Mouse (Mus musculus) cerebellum, postnatal 14 days (tissue): ENCODE measurements around the gene Gm49388.
"Not testable (repeated sequence)": the region's sequence is repeated elsewhere in the genome, so short reads cannot be mapped to it uniquely, and the experiment has no call there.

Source experiments
- DNase-seq, 2 experiments: peaks; one replicate each; pipeline ENCODE4 v3.0.0; 2021; ENCODE audit warnings: mixed read lengths in 2 of 2

Gene Gm49388

DNA sequence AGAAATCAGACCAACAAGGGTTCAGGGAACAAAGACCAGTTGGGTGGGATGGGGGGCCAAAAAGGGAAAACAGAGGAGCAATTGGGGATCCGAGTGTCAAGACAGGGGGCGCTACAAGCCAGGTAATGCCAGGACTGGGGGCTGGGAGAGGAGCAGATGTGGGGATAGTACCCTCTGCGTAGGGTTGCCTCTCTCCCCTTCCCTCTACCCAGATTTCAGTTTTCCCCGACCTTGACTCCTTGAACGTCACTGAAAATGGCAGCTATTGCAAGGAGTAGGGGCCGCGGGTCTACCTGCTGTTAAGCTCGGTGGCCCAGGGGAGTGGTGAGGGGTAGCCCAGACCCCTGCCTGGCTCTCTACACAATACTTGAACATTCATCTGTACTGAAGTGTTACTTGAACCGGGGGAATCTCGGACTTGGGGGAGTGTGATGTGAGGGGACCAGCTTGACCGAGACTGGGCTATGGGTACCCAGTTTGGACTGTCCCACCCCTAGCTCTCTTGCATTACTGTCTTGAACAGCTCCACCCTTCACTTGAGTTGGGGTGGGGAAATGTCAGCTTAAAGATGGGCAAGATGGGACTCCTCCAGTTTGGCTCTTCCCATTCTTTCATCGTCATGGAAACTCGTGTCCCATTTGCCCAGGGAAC is 16.9 kb upstream of the Gm49388 start:
- peak in 1 of 2 experiments; percentile 60 for DNase-seq

DNA sequence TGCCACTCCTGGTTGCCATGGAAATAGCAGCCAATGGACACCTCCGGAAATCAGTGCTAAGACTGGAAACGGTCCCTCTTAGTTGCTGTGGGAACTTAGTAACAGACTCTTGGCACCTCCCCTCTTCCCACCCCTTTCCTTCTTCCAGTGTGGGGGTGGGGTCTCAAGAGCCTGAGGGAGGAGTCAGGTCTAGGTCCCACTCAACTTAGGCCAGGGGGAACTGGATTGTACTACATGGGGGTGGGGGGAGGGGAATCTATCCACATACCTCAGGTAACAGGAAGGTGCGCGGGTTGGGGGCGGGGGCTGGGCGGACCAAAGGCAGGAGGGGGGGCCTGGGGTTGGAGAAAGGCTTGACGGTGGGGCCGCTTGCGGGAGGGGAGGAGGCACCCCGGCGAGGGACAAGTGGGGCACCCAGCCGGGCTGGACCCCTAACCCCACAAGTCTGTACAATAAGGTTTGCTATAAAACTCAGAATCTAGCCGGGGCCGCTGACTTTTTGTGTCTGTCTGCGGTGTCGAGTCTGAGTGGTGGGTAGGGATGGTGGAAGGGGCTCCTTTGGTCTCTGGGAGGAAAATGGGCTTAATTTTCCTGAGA is 16.3 kb upstream of the Gm49388 start:
- peak; percentile 96 to 98 for DNase-seq

DNA sequence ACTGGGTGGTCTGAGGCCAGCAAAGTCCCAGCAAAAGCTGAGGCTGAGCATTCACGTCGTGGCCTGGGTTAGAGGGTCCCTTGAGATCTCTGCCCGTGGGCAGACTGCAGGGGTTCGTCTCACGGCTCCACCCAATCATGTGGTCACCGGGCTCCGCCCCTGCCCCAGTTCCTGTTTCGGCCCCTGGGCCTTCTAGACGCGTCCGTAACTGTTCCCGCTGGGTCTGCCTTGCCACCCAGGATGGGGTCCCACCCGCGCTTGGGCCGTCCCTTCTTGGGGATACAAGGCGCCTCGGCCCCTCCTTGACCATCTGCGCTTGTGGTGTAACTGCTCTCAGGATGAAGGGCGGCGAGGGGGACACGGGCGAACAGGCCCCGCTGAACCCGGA is 15.8 kb upstream of the Gm49388 start, which contains the start of gene Orai3:
Orai3 (plus strand) TSS at position 165 of the 388 bp plus-strand sequence.
- peak; percentile 80 to 83 for DNase-seq

DNA sequence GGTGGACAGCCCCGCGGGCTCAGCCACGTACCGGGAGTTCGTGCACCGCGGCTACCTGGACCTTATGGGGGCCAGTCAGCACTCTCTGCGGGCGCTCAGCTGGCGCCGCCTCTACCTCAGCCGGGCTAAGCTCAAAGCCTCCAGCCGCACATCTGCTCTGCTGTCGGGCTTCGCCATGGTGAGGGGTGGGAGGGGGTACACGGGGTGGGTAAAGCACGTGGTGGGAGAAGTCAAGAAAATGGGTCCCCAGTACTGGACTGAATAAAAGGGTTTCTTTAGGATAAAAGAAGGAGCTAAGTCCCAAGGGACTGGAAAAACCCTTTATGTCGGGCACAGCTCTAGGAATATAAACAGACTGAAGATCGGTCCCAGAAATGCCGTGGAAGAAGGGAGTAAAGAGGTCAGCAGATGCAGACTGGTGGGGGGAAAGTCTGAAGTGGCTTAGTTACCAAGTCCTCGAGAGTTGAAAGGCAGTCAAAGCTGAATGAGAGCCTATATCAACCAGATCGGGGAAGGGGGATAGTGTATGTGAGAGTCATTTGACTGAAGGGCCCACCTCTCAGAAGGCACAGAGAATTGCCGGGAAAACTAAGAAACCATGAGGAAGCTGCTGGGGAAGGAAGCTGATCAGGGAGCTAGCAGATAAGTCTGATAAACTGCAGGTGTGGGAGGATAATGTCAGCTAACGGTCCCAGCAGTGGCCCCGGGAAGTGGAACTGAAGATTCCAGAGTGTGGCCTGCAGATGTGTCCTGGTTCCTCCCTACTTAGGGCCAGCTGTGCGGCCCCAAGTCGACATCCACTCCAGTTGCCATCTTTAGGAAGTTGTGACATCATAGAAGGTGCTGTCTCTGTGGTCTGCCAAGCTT is 15.1 kb upstream of the Gm49388 start:
- DNase-seq: no peak

DNA sequence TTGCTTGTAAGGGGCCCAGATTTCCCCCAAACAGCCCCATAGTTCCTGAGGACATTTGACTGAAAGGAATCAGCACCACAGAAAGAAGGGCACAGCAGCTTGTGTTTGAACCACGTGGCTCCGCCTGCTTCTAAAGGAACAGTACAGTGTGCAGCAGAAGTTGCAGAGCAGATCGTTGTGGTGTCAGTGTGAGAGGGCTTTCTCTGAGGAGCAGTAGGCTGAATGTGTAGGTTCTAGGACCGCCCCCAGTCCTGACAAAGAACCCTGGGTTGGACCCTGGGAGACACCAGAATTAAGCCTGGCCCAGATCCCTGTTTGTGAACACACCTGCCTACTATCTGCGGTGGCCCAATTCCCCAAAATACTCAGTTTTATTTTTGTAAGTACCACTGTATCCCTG is 14.1 kb upstream of the Gm49388 start:
- DNase-seq: no peak

DNA sequence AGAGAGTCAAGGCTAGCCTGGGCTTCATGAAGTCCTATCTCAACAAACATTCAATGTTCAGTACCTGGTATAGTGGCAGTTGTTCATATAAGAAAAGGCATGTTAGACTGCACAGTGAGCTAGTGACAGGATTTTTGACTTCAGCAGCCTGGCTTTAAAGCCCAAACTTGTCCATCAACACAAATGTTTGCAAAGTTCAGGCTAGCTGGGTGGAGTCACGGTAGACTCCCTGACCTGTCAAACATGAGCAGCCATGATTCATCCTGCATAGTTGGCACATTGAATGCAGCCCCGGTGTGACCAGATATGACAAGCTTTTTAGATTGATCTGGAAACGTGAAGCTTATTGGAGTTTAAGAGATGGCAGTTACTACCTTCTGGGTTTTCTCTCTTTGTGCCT is 13.3 kb upstream of the Gm49388 start:
- no peak for DNase-seq

DNA sequence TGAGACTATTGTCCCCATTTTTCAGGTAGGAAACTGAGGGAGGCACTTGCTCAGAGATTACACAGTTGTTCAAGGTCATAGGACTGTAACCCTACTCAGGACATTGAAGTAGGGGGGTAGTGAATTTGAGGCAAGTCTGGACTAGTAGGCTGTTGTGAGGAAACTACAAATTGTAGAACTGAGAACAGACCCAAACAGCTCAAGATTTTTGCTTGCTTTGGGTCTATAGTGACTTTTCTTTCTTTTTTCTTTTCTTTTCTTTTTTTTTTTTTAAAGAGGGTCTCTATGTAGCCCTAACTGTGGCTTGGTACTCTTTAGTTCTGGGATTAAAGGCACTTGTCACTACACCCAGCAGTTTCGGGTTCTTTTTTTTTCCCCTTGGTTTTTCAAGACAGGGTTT is 12.9 kb upstream of the Gm49388 start:
- DNase-seq: no peak

DNA sequence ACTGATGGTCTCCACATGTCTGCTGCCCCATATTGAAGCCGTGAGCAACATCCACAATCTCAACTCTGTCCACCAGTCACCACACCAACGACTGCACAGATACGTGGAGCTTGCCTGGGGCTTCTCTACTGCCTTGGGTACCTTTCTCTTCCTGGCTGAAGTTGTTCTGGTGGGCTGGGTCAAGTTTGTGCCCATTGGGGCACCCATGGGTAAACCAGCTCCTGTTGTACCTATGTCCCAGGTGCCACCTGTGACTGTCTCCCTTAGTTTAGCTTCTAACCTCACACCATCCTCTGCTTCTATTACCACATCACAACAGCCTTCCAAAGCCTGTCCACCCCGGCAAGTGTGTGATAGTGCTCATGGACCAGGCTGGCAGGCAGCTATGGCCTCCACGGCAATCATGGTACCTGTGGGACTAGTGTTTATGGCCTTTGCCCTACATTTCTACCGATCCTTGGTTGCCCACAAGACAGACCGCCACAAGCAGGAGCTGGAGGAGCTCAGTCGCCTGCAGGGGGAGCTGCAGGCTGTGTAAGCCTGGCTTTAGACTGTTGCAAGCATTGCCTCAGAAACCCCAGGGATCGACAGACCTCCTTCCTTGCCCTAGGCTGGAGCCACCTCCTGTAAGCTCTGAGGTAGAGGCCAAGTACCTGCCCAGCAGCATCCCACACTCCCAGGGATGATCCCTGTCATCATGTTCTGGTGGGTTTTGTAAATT is 11.6 kb upstream of the Gm49388 start:
- peak; percentile 83 to 87 for DNase-seq

DNA sequence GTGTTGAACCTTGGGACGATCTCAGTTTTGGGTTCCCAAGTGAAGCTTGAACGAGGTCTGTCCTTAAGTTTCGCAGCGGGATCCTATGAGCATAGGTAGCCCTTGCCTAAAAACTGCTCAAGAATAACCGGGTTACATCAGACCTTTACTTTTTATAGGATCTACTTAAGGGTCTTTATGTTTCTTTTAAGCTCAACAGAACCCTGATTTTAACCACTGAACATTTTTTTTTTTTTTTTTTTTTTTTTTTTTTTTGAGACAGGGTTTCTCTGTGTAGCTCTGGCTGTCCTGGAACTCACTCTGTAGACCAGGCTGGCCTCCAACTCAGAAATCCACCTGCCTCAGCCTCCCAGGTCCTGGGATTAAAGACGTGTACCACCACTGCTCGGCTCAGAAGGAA is 9.6 kb upstream of the Gm49388 start:
- not testable (repeated sequence) for DNase-seq

DNA sequence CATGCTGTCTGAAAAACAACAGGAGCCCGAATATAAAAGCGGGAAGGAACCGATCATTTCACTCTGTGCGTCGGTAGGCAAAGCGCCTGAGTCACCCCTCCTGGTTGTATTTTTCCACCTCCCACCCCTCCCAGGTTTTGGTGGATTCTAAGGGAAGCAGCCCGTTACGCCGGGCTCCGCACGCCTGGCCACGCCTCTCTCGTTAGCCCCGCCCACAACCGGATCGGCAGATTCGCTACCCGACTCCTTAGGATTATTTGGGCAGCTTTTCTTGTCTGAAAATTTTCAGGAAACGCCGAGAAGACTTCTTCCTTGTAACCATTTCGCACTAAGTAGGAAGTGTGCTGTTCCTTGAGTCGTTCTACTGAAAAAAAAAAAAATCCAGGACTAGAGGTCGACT is 9.0 kb upstream of the Gm49388 start, which contains the start of gene Setd1a:
Setd1a (plus strand) TSS at position 245 of the 400 bp plus-strand sequence.
- peak; percentile 95 to 98 for DNase-seq

DNA sequence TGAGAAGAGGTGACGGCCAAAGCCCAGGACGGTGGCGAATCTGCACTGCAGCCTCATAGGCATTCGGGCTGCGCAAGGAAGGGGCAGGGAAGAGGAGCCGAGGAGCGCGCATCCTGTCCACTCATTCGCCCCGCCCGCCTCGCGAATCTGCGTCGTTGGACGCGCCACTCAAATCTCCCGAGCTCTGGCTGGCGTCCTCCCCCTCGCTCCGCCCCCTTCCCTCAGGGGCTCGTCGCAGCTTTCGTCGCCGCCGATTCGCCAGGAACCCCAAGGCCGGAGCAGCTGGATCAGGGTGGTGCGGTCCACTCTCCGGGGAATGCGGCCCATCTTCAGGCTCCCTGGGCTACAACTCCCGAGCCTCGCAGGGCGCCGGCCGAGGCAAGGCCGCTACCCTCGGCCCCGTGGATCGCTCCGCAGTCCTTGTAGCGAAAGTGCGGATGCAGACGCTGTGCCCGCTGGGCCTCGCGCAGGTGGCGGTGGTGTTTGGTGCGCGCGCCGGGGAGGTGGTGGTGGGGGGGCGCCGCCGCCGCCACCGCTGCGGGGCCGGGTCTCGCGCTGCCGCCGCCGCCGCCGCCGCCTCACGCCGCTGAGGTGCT is 8.4 kb upstream of the Gm49388 start:
- DNase-seq: peak; percentile 98 to 99

DNA sequence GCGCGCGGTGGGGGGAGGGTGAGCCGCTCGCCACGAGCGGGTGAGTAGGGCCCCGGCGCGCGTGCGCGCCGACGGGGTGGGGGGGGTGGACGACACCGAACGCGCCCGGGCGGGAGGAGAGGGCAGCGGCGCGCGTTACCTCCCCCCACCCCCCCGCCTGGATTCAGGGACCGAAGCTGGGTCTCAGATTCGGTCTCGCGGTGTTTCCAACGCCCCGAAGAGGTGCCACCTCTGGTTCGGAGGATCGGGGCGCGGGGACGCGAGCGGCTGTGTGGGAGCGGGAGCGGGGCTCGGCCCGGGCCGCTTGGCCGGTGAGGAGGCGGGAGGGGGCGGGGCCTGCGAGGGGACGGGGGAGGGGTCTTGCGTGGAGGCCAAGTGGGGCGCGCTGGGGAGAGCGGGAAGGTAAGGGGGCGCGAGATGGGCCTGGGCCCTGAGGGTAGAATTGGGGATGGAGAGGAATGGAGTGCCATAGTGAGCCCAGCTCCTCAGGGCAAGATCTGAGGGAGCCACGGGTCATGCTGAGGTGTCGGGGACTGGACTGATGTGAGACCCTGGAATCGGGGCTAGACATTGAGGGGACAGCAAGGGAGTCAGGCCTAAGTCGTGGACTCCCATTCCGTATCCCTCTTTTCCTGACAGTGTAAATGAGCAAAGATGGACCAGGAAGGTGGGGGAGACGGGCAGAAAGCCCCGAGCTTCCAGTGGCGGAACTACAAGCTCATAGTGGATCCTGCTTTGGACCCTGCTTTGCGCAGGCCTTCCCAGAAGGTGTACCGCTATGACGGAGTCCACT is 7.7 kb upstream of the Gm49388 start:
- DNase-seq: peak; percentile 78 to 81

DNA sequence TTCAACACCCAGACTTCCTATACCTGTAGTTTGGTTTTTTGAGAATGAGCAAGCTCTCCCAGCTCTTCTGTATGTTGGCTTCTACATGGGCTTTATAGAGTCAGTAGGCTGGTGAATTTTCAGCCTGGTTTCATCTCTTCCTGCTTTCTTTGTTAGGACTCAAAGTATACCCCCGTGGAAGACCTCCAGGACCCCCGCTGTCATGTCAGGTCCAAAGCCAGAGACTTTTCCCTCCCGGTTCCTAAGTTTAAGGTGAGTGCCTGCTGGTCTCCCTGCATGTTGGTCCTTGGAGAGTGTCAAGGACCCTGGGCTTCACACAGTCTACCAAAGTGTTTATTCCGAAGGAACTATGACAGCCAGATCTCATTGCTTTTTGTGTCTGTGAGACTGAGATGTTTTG is 7.1 kb upstream of the Gm49388 start:
- DNase-seq: peak; percentile 33 to 64

DNA sequence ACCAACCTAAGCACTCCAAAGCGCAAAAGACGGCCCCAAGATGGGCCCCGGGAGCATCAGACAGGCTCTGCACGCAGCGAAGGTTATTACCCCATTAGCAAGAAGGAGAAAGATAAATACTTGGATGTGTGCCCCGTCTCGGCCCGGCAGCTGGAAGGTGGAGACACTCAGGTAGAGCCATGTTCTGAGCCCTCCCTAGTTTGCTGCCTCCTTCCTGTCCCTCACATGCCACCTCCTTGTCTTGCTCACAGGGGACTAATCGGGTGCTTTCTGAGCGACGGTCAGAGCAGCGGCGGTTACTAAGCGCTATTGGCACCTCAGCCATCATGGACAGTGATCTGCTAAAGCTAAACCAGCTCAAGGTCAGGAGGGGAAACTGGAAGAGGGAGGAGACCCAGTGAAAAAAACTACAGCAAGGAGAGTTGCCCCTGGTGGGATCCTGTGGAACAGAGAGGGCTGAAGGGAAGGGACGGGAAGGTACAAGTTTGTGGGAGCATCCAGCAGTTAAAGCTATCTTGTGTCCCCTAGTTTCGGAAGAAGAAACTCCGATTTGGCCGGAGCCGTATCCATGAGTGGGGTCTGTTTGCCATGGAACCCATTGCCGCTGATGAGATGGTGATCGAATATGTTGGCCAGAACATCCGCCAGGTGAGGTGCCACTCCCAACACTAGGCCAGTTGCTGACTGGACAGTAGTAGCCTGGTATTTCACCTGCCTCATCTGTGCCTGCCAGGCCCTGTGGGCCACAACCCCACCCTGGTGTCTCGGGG is 11.9 kb downstream of the Gm49388 start:
- DNase-seq: peak in 1 of 2 experiments; percentile 42

DNA sequence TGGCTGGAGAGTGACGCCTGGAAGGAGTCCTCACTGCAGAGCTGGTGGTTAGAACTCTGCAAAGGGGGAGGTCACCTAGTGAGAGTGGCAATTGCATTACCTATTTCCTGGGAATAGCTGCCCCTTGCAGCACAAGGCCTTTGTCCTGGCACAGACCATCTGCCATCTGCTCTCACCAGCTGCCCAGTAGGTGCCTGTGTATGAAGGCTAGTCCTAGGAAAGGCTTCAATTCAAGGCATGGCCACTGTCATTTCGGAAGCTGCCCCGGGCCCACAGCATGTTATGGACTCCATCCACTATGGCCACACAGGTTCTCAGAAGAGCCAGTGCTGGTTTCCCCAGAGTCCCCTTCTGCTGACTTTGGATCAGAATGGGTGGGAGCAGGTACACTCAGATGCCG is 13.2 kb downstream of the Gm49388 start:
- DNase-seq: peak; percentile 89 to 95

DNA sequence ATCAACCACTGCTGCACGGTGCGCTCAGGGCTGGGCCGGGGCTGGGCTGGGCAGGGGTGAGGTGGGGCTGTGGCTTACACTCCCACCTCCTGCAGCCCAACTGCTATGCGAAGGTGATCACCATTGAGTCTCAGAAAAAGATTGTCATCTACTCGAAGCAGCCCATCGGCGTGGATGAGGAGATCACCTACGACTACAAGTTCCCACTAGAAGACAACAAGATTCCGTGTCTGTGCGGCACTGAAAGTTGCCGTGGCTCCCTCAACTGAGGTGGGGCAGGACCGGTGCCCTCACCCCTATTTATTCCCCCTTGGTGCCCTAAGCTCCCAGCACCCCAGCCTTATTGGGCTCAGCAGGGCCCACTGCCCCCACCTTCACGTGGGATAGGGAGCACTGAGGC is 13.8 kb downstream of the Gm49388 start:
- no peak for DNase-seq

DNA sequence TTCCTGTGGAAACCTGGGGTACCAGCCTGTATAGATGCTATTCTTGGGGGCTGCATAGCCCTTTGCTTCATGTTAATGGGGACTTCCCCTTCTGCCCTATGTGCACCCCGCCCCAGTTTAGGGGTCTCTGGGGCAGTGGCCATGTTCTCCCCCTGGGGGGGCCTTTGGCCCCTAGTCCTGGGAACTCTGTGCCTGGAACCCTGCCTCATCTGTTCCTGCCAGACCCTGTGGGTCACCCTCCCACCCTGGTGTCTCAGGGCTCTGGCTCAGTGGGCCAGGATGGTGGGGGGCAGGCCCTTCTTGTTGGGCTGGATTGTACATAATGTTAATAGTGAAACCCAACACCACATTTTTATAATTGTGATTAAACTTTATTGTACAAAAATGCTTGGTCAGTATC is 14.3 kb downstream of the Gm49388 start:
- DNase-seq: peak; percentile 58

DNA sequence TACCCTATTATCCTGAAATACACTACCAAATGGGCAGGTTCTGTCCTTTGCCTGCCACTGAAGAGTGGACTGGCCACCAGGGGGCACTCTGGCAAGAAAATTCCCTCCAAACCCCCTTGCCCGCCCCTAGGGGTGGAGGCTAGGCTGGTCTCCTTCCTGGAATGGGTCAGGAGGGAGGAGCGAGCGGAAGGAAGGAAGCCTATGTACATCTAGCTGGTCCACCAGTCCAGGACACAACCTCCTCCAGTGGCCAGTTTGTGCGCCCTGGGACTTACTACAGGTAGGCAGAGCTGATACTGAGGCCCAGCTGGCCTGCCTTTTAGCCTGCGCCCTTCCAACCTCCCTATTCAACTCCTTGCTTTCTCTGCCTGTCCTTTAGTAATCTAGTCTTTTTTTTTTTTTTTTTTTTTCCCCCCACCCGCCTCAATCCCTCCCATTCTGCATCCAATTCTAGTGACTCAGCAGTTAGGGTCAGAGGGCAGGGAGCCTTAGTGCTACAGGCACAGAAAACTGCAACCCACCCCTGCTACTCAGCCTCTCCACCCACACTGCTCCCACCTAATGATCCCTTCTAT is 15.1 kb downstream of the Gm49388 start, which contains the start of gene Hsd3b7:
Hsd3b7 (plus strand) TSS at position 170 of the 575 bp plus-strand sequence.
- DNase-seq: peak; percentile 94 to 97

DNA sequence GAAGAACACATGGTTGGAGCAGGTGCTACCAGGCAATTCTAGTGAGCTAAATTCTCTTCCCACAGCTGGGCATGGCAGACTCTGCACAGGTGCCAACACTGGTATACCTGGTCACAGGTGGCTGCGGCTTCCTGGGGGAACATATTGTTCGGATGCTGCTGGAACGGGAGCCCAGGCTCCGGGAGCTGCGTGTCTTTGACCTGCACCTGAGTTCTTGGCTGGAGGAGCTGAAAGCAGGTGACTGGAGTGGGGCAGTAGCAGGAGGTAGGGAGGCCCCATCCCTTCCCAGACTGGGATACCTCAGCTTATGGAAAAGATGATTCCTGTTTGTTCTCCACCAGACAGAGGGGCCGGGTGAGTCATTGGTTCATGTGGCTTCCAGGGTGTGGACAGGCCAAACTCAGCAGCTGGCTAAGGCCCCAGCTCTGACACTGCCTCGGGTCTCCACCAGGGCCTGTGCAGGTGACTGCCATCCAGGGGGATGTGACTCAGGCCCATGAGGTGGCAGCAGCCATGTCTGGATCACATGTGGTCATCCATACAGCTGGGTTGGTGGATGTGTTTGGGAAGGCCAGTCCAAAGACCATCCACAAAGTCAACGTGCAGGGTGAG is 15.7 kb downstream of the Gm49388 start:
- peak; percentile 55 to 56 for DNase-seq

DNA sequence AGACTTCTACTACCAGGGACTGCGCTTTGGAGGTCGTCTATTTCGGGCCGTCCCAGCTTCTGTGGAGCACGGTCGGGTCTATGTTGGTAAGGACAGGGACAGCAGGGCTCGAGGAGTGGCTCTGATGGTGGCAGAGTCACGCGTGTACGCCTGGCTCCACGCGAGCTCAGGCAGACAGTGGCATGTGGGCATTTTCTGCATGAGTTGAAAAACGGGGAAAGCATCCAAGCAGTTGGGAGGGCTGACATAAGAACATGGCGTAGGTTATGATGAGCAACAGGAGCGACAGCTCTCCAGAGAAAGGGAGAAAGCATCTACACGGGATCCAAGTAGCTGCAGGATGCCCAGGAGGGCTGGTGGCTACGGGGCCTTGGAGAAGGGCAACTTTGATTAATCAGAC is 16.9 kb downstream of the Gm49388 start:
- DNase-seq: peak; percentile 85 to 91
